Mouse (Mus musculus): ENCODE data around the gene Lrrc8c. TPM values are rescaled to one million over a fixed set of nuclear protein-coding genes. Genes with fewer than 3 reads are reported as not detected.

Gene Lrrc8c
- polyA plus RNA-seq, 1 experiment from 2014 or later = 13.0 TPM

DNA sequence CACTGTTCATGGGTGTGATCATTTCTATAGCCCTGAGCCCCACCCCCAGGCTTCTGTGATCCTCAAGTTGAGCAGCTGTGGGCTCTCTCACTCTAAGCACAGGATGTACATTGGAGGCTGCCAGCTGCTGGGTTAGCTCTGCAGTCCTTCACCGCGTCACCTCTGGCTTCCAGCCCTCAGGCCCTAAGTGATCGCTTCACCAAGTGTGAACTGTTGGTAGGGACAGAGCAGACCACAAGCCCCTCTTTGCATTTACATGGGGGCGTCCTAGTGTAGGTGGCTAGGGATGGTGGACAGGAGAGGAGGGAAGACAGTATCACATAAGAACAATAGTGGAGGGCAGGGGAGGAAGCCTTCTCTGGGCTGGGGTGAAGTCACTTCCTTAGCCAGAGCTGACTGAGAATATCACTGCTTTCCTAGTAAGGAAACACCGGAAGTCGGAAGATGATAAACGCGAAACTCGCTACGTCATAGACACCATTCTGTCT lies 130.4 kb downstream of the Lrrc8c start:
- DNase-seq = no peak

DNA sequence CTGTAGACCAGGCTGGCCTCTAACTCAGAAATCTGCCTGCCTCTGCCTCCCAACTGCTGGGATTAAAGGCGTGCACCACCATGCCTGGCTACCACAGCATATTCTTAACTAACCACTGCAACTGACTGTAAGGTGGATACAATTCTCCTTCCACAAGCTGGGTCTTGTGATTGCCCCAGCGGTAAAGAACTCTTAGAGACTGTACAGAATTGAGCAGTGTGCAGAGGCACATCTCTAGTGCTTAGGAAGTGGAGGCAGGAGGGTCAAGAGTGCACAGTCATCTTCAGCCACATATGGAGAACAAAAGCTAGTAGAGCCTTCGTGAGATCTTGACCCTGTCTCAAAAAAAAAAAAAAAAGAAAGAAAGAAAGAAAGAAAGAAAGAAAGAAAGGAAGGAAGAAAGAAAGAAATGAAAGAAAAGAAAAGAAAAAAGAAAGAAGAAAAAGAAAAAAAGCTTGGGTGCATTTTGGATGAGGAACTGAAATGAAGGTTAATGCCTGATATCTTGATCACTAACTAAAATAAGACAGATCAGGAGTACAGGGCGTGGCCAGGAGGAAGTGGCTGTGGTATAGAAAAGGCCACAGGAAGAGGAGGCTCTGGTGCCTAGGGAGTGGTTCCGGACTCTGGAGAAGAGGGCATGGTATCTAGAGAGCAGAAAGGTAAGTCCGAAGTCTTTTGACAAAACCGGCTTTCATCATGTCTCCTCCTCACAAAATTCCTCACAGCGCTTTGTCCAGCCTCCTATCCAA lies 131.7 kb downstream of the Lrrc8c start:
- H3K36me3 ChIP-seq (ENCODE audit: control insufficient read depth, insufficient read depth, low read length) = no peaks in the 10 kb centered on the region
- peaks cover 4% of the 10 kb centered on the region; the same call in 1 of the 2 replicates for H3K4me1 ChIP-seq (ENCODE audit: control insufficient read depth, insufficient read depth, low read length)
- 93% methylated on average over 8 of the region's 8 CpGs for WGBS
- DNase-seq = no peak
- no peaks in the 10 kb centered on the region for H3K9me3 ChIP-seq (ENCODE audit: control insufficient read depth, low read length)
- no peak overlapping the region for H3K27ac ChIP-seq (replicated peaks; ENCODE audit: low read depth, low read length)
- no peak overlapping the region for H3K9ac ChIP-seq (replicated peaks; ENCODE audit: low read length)
- no peaks in the 10 kb centered on the region for H3K27me3 ChIP-seq (ENCODE audit: control insufficient read depth, insufficient read depth, low read length)
- no peak overlapping the region for H3K4me2 ChIP-seq (ENCODE audit: low read length)
- H3K4me3 ChIP-seq (replicated peaks; ENCODE audit: low read depth, low read length) = no peak overlapping the region
- ATAC-seq (ENCODE audit: low FRiP score, low TSS enrichment) = no peak

More for the DNA sequence above, 130.4 kb downstream of the Lrrc8c start:
- Histone ChIP-seq H3K4me3 (replicated peaks; ENCODE audit: low read depth, low read length) (no peak overlapping the region), H3K4me1 (ENCODE audit: control insufficient read depth, insufficient read depth, low read length) (peaks cover 3% of the 10 kb centered on the region; the same call in 1 of the 2 replicates), H3K27ac (replicated peaks; ENCODE audit: low read depth, low read length) (no peak overlapping the region), H3K27me3 (ENCODE audit: control insufficient read depth, insufficient read depth, low read length) (no peaks in the 10 kb centered on the region), H3K9me3 (ENCODE audit: control insufficient read depth, low read length) (no peaks in the 10 kb centered on the region), H3K9ac (replicated peaks; ENCODE audit: low read length) (no peak overlapping the region), H3K36me3 (ENCODE audit: control insufficient read depth, insufficient read depth, low read length) (no peaks in the 10 kb centered on the region), H3K4me2 (ENCODE audit: low read length) (no peak overlapping the region)
- WGBS = 93% methylated on average over 10 of the region's 10 CpGs
- ATAC-seq (ENCODE audit: low FRiP score, low TSS enrichment) = no peak

DNA sequence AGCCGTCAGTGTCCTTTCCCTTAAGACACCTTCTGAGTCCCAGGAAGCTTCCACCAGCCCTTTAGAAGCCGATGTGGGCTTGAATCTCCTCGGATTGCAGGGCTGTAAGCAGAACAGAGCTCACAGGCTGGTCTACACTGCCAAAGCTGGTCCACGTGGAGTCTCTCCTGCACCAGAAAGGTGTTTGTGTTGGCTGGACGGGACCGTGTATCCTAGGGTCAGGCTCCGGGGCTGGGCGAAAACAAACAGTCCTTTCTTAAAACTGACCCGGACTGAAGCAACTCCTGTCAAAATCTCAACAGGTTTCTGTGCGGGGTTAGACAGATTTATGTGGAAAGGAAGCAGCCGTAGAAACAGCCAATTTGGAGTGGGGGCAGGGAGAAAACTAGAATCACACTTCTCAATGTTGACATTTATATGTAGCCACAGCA lies 132.4 kb downstream of the Lrrc8c start:
- H3K9me3 ChIP-seq (ENCODE audit: control insufficient read depth, low read length) = no peaks in the 10 kb centered on the region
- no peak overlapping the region for H3K4me3 ChIP-seq (replicated peaks; ENCODE audit: low read depth, low read length)
- H3K4me2 ChIP-seq (ENCODE audit: low read length) = no peak overlapping the region
- H3K27ac ChIP-seq (replicated peaks; ENCODE audit: low read depth, low read length) = no peak overlapping the region
- DNase-seq (no peak), ATAC-seq (ENCODE audit: low FRiP score, low TSS enrichment) (no peak)
- no peak overlapping the region for H3K9ac ChIP-seq (replicated peaks; ENCODE audit: low read length)
- H3K36me3 ChIP-seq (ENCODE audit: control insufficient read depth, insufficient read depth, low read length) = no peaks in the 10 kb centered on the region
- no peaks in the 10 kb centered on the region for H3K27me3 ChIP-seq (ENCODE audit: control insufficient read depth, insufficient read depth, low read length)
- WGBS = 87% methylated on average over 11 of the region's 11 CpGs
- peaks cover 4% of the 10 kb centered on the region; the same call in 1 of the 2 replicates for H3K4me1 ChIP-seq (ENCODE audit: control insufficient read depth, insufficient read depth, low read length)

DNA sequence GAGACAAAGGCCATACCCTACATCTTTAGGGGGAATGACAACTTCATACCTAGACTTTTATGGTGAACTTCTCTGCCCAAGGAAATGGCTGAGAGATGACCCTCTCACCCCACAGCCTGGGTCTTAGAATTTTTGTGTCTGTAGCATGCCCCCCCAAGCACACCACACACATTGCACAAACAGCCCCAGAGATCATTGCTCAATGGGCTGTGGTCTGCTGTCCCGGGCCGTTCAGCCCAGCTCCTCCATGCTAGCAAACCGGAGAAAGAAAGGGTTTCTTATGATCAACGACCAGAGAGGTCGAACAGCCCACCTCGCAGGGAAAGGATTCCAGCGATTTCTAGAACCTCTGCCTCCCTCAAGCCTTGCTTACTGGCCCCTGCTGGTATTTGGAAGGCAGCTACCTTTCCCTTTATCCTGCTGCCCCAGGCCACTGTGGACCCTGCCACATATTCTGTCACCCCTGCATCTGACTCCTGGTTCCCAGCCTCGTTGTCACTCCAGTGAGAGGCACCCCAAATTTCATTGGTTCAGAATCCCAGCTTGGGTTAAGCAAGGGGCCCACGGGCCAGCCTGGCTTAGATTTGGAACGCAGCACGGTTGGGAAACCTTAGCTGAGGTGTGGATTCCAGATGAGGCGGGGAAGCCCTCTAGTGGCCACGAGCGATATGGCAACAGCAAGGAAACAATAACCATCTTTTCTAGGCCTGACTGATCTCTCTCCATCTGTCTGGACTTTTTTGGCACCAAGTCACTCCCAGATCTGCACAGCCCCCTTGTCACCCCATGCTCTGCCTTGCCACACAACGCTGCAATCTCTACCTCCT lies 135.3 kb downstream of the Lrrc8c start:
- H3K36me3 ChIP-seq (ENCODE audit: control insufficient read depth, insufficient read depth, low read length) = no peaks in the 10 kb centered on the region
- WGBS = 31% methylated on average over 15 of the region's 15 CpGs
- ATAC-seq (ENCODE audit: low FRiP score, low TSS enrichment) = peak; percentile 84

DNA sequence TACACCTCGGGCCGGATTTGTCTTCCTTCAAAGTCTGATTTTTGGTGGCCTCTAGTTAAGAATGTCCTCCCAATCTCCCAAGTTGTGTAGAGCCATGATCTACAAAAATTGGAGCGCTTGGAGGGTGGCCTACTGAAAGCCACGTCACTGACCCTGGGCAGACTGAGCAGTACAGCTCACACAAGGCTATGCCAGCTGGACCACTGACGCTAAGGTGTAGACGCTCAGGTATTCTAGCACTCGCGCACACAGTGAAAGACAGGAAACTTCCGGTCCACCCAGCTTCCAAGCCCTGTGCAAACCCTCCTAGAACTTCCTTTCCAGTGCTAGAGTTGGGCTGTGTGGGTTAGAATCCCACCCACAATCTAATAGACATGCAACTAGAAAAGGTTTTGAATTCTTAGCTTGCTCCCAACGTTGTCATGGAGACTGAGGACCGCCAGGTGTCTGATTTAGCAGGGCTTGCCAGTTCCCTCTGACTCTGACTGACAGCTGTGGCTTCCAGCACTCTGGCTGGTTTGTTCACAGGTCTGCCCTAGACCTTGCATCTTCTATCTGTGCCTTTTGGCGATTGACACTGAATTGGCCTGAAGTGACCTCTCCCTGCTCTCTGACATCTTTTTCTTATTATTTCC lies 136.0 kb downstream of the Lrrc8c start:
- no peak overlapping the region for H3K27ac ChIP-seq (replicated peaks; ENCODE audit: low read depth, low read length)
- no peaks in the 10 kb centered on the region for H3K9me3 ChIP-seq (ENCODE audit: control insufficient read depth, low read length)
- peak; percentile 18 for DNase-seq

More for the DNA sequence above, 135.3 kb downstream of the Lrrc8c start:
- H3K4me3 ChIP-seq (replicated peaks; ENCODE audit: low read depth, low read length) = no peak overlapping the region
- no peak overlapping the region for H3K4me2 ChIP-seq (ENCODE audit: low read length)
- H3K9me3 ChIP-seq (ENCODE audit: control insufficient read depth, low read length) = no peaks in the 10 kb centered on the region
- no peaks in the 10 kb centered on the region for H3K27me3 ChIP-seq (ENCODE audit: control insufficient read depth, insufficient read depth, low read length)
- no peak overlapping the region for H3K27ac ChIP-seq (replicated peaks; ENCODE audit: low read depth, low read length)
- peaks cover 4% of the 10 kb centered on the region; the same call in 1 of the 2 replicates for H3K4me1 ChIP-seq (ENCODE audit: control insufficient read depth, insufficient read depth, low read length)
- DNase-seq = peak; percentile 91
- H3K9ac ChIP-seq (replicated peaks; ENCODE audit: low read length) = 0 out of 2 replicates have a peak overlapping the region, but pooled peaks have one; percentile 23

DNA sequence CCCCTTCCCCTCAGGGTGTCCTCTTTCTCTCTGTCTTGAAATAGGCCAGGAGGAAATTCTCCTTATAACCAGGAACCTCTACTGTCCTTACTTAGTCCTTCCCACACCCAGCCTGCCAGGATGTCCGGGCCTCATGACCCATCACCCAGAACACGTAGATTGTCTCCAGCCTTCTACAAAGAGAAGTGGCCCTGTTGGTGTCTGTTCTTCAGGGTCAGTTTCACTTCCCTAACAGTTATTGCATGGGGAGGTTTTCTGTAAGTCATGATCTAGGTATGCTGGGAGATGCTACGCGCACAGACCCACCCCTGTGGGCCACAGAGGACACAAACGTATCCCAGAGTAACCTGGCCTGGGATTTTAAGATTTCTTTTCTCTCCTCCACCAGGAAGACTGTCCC lies 142.7 kb downstream of the Lrrc8c start:
- Histone ChIP-seq H3K27me3 (ENCODE audit: control insufficient read depth, insufficient read depth, low read length) (no peaks in the 10 kb centered on the region), H3K4me1 (ENCODE audit: control insufficient read depth, insufficient read depth, low read length) (no peaks in the 10 kb centered on the region), H3K4me3 (replicated peaks; ENCODE audit: low read depth, low read length) (no peak overlapping the region), H3K36me3 (ENCODE audit: control insufficient read depth, insufficient read depth, low read length) (no peaks in the 10 kb centered on the region), H3K27ac (replicated peaks; ENCODE audit: low read depth, low read length) (no peak overlapping the region), H3K9ac (replicated peaks; ENCODE audit: low read length) (no peak overlapping the region), H3K4me2 (ENCODE audit: low read length) (no peak overlapping the region), H3K9me3 (ENCODE audit: control insufficient read depth, low read length) (no peaks in the 10 kb centered on the region)
- ATAC-seq (ENCODE audit: low FRiP score, low TSS enrichment) (no peak), DNase-seq (no peak)
- WGBS = 92% methylated on average over 5 of the region's 5 CpGs

More for the DNA sequence above, 136.0 kb downstream of the Lrrc8c start:
- H3K36me3 ChIP-seq (ENCODE audit: control insufficient read depth, insufficient read depth, low read length) = no peaks in the 10 kb centered on the region
- no peak overlapping the region for H3K4me3 ChIP-seq (replicated peaks; ENCODE audit: low read depth, low read length)
- 66% methylated on average over 12 of the region's 12 CpGs for WGBS
- H3K4me2 ChIP-seq (ENCODE audit: low read length) = no peak overlapping the region
- ATAC-seq (ENCODE audit: low FRiP score, low TSS enrichment) = peak; percentile 55; the same call in 1 of the 2 replicates
- H3K9ac ChIP-seq (replicated peaks; ENCODE audit: low read length) = no peak overlapping the region
- peaks cover 4% of the 10 kb centered on the region; the same call in 1 of the 2 replicates for H3K4me1 ChIP-seq (ENCODE audit: control insufficient read depth, insufficient read depth, low read length)
- H3K27me3 ChIP-seq (ENCODE audit: control insufficient read depth, insufficient read depth, low read length) = no peaks in the 10 kb centered on the region

Other genes starting within 250 kb of the Lrrc8c start
- gene Gm43302, start 225.7 kb upstream of the Lrrc8c start, polyA plus RNA-seq (2014; fragmentation: Nextera tagmentation; extraction: Ambion mirVana) = 0.84 TPM in 1 of 2 replicates, not detected in the other
- gene Gbp6, start 225.7 kb upstream of the Lrrc8c start, polyA plus RNA-seq (2014; fragmentation: Nextera tagmentation; extraction: Ambion mirVana) = 0.40 and 4.4 TPM in 2 replicates
- gene Lrrc8b, start 103.6 kb upstream of the Lrrc8c start, polyA plus RNA-seq (2014; fragmentation: Nextera tagmentation; extraction: Ambion mirVana) = 23.9 and 28.5 TPM in 2 replicates
- 33.0 and 45.2 TPM in 2 replicates for gene Lrrc8d, start 180.6 kb downstream of the Lrrc8c start, polyA plus RNA-seq (2014; fragmentation: Nextera tagmentation; extraction: Ambion mirVana)